Comparison of ENCODE assay signal across 8 mouse cellular contexts in genomic region chr2:168205681-168206631, GRCm38 (mm10). TPM values are rescaled to one million over a fixed set of nuclear protein-coding genes. Genes with fewer than 3 reads are reported as not detected.
DNase-seq lines count a peak whose midpoint lies in the region; ATAC-seq and TF ChIP-seq lines count a peak whose summit lies in the region.

No protein-coding gene starts in this region.

- TF ChIP-seq POLR2A in heart, adult 2 months (IDR thresholded peaks at IDR 0.05; ENCODE audit: insufficient read depth, low read depth, low read length): no peak

- peaks cover 19% of the 10 kb centered on the region for H3K36me3 ChIP-seq in heart, adult 2 months (ENCODE audit: control insufficient read depth, insufficient read depth, low read length)
- peaks cover 44% of the 10 kb centered on the region for H3K36me3 ChIP-seq in kidney, embryonic 14.5 days (ENCODE audit: control insufficient read depth, insufficient read depth, low read length)
- peaks cover 62% of the 10 kb centered on the region for H3K36me3 ChIP-seq in liver, embryonic 15.5 days (replicated peaks)
- H3K36me3 ChIP-seq in neural tube, embryonic 15.5 days: peaks cover 27% of the 10 kb centered on the region

- peak overlapping the region; percentile 98 for H3K27ac ChIP-seq in heart, adult 2 months
- H3K27ac ChIP-seq in kidney, embryonic 14.5 days (ENCODE audit: low read depth, low read length): peak overlapping the region; percentile 97
- H3K27ac ChIP-seq in liver, embryonic 15.5 days (replicated peaks): peak overlapping the region; percentile 93
- peak overlapping the region; percentile 99 for H3K27ac ChIP-seq in neural tube, embryonic 15.5 days (replicated peaks)

- ATAC-seq in kidney, embryonic 14.5 days (ENCODE audit: low FRiP score, low TSS enrichment): peak; percentile 30
- peak; percentile 2 for ATAC-seq in liver, embryonic 15.5 days (ENCODE audit: insufficient read depth)
- ATAC-seq in neural tube, embryonic 15.5 days (ENCODE audit: low FRiP score): peak; percentile 40

- TF ChIP-seq CTCF in heart, adult 2 months (IDR thresholded peaks at IDR 0.05): no peak

- 0 out of 2 replicates have a peak, but pooled peaks cover 3% of the 10 kb centered on the region for H3K9me3 ChIP-seq in kidney, embryonic 14.5 days (ENCODE audit: control insufficient read depth, low read length)
- no peaks in the 10 kb centered on the region for H3K9me3 ChIP-seq in liver, embryonic 15.5 days (replicated peaks)
- no peaks in the 10 kb centered on the region for H3K9me3 ChIP-seq in neural tube, embryonic 15.5 days (replicated peaks)

- H3K4me2 ChIP-seq in kidney, embryonic 14.5 days (replicated peaks; ENCODE audit: low read depth, low read length): peak overlapping the region; percentile 50
- H3K4me2 ChIP-seq in liver, embryonic 15.5 days: peak overlapping the region; percentile 87
- peak overlapping the region; percentile 73 for H3K4me2 ChIP-seq in neural tube, embryonic 15.5 days

- H3K9ac ChIP-seq in heart, adult 2 months (ENCODE audit: low read depth, low read length): peak overlapping the region; percentile 98
- H3K9ac ChIP-seq in kidney, embryonic 14.5 days (ENCODE audit: low read depth, low read length): peak overlapping the region; percentile 99
- peak overlapping the region; percentile 96 for H3K9ac ChIP-seq in liver, embryonic 15.5 days
- H3K9ac ChIP-seq in neural tube, embryonic 15.5 days (replicated peaks): peak overlapping the region; percentile 95

- peak; percentile 18 for DNase-seq in urinary bladder, postnatal 14 days (ENCODE audit: low spot score)
- DNase-seq in urinary bladder, postnatal 4 days (ENCODE audit: low spot score in 2 of 2): no peak
- DNase-seq in cerebellum, postnatal 14 days: peak; percentile 61 to 62
- DNase-seq in heart, adult 2 months: peak in 1 of 2 experiments; percentile 52
- peak; percentile 44 to 59 for DNase-seq in thymus, postnatal 36 days

- no peaks in the 10 kb centered on the region for H3K27me3 ChIP-seq in heart, adult 2 months (ENCODE audit: control insufficient read depth, insufficient read depth, low read length)
- no peaks in the 10 kb centered on the region for H3K27me3 ChIP-seq in kidney, embryonic 14.5 days (ENCODE audit: control insufficient read depth, insufficient read depth, low read length)
- H3K27me3 ChIP-seq in liver, embryonic 15.5 days: no peaks in the 10 kb centered on the region
- H3K27me3 ChIP-seq in neural tube, embryonic 15.5 days (replicated peaks): no peaks in the 10 kb centered on the region

- H3K4me3 ChIP-seq in heart, adult 2 months: peak overlapping the region; percentile 60
- H3K4me3 ChIP-seq in kidney, embryonic 14.5 days (ENCODE audit: low read length): peak overlapping the region; percentile 99
- H3K4me3 ChIP-seq in liver, embryonic 15.5 days (replicated peaks): peak overlapping the region; percentile 98
- peak overlapping the region; percentile 95 for H3K4me3 ChIP-seq in neural tube, embryonic 15.5 days (replicated peaks)

- intact Hi-C loops in heart, adult 2 months (cut with DNase I): loop anchor here (5.0 kb wide), 1 partner anchor 94 kb away; no protein-coding TSS in a partner anchor

- WGBS in heart, adult 2 months: under 1% methylated on average over 48 of the region's 49 CpGs
- WGBS in kidney, embryonic 14.5 days: under 1% methylated on average over 34 of the region's 49 CpGs
- WGBS in liver, embryonic 15.5 days (ENCODE audit: insufficient replicate concordance): 1% methylated on average over 44 of the region's 49 CpGs
- WGBS in neural tube, embryonic 15.5 days: 1% methylated on average over 44 of the region's 49 CpGs

- H3K4me1 ChIP-seq in heart, adult 2 months (ENCODE audit: control insufficient read depth, insufficient read depth, low read length): peaks cover 12% of the 10 kb centered on the region
- H3K4me1 ChIP-seq in kidney, embryonic 14.5 days (ENCODE audit: control insufficient read depth, insufficient read depth, low read length): peaks cover 12% of the 10 kb centered on the region
- H3K4me1 ChIP-seq in liver, embryonic 15.5 days (replicated peaks): peaks cover 51% of the 10 kb centered on the region
- H3K4me1 ChIP-seq in neural tube, embryonic 15.5 days: peaks cover 42% of the 10 kb centered on the region

- no peak for TF ChIP-seq EP300 in heart, adult 2 months (IDR thresholded peaks at IDR 0.05; ENCODE audit: insufficient read depth, low read depth, low read length)

- peaks cover 11% of the 10 kb centered on the region for H3K79me2 ChIP-seq in heart, adult 2 months (replicated peaks; ENCODE audit: control insufficient read depth, insufficient read depth, low read length)

RNA-seq across cellular contexts. Expression of gene Adnp, which starts 1.0 kb away (rescaled TPM):
- 10 to 100 TPM; 29.6 to 30.7 TPM for total RNA-seq in heart, adult 2 months (2021)
- 7.4 and 11.2 TPM in 2 replicates for polyA plus RNA-seq in heart, adult 2 months (2012; rRNA removed)
- 3.8 and 4.0 TPM in 2 replicates for polyA plus RNA-seq in kidney, embryonic 14.5 days (2014; fragmentation: Nextera tagmentation; extraction: Ambion mirVana)
- 1.8 and 2.3 TPM in 2 replicates for polyA plus RNA-seq in liver, embryonic 15.5 days (2015; fragmentation: Nextera tagmentation; extraction: Ambion mirVana)
- polyA plus RNA-seq in neural tube, embryonic 15.5 days (2015; fragmentation: Nextera tagmentation; extraction: Ambion mirVana): 3.4 and 7.9 TPM in 2 replicates

RNA-seq across cellular contexts. Expression of gene Gm20716, which starts 24.2 kb away (rescaled TPM):
- total RNA-seq in heart, adult 2 months (2021): 10 to 100 TPM; 11.5 to 14.7 TPM
- 4.4 and 15.9 TPM in 2 replicates for polyA plus RNA-seq in heart, adult 2 months (2012; rRNA removed)
- 29.9 and 35.7 TPM in 2 replicates for polyA plus RNA-seq in kidney, embryonic 14.5 days (2014; fragmentation: Nextera tagmentation; extraction: Ambion mirVana)
- 4.4 and 4.9 TPM in 2 replicates for polyA plus RNA-seq in liver, embryonic 15.5 days (2015; fragmentation: Nextera tagmentation; extraction: Ambion mirVana)
- 17.6 and 20.7 TPM in 2 replicates for polyA plus RNA-seq in neural tube, embryonic 15.5 days (2015; fragmentation: Nextera tagmentation; extraction: Ambion mirVana)

RNA-seq across cellular contexts. Expression of gene Dpm1, which starts 24.4 kb away (rescaled TPM):
- 10 to 100 TPM; 77.6 to 88.1 TPM for total RNA-seq in heart, adult 2 months (2021)
- 15.8 and 25.5 TPM in 2 replicates for polyA plus RNA-seq in heart, adult 2 months (2012; rRNA removed)
- polyA plus RNA-seq in kidney, embryonic 14.5 days (2014; fragmentation: Nextera tagmentation; extraction: Ambion mirVana): 82.3 and 84.0 TPM in 2 replicates
- polyA plus RNA-seq in liver, embryonic 15.5 days (2015; fragmentation: Nextera tagmentation; extraction: Ambion mirVana): 59.2 and 64.1 TPM in 2 replicates
- 63.9 and 74.7 TPM in 2 replicates for polyA plus RNA-seq in neural tube, embryonic 15.5 days (2015; fragmentation: Nextera tagmentation; extraction: Ambion mirVana)

RNA-seq across cellular contexts. Expression of gene Mocs3, which starts 24.5 kb away (rescaled TPM):
- total RNA-seq in heart, adult 2 months (2021): 1 to 10 TPM; 7.7 to 8.7 TPM
- 4.0 TPM in 2 replicates for polyA plus RNA-seq in heart, adult 2 months (2012; rRNA removed)
- polyA plus RNA-seq in kidney, embryonic 14.5 days (2014; fragmentation: Nextera tagmentation; extraction: Ambion mirVana): 8.8 and 10.1 TPM in 2 replicates
- polyA plus RNA-seq in liver, embryonic 15.5 days (2015; fragmentation: Nextera tagmentation; extraction: Ambion mirVana): 3.4 and 3.6 TPM in 2 replicates
- 8.6 and 9.7 TPM in 2 replicates for polyA plus RNA-seq in neural tube, embryonic 15.5 days (2015; fragmentation: Nextera tagmentation; extraction: Ambion mirVana)

Comparison
In these comparisons a context has a peak if more than half of its experiments do, and no peak if none do; other contexts are left out.
1. DNase-seq: peak in urinary bladder, postnatal 14 days (single experiment), cerebellum, postnatal 14 days (2 of 2) and thymus, postnatal 36 days (2 of 2); none in urinary bladder, postnatal 4 days (0 of 2).
2. Peak in every context shown above with its lines, with median percentiles within 50 percentile points of each other: H3K27ac ChIP-seq, H3K4me3 ChIP-seq, H3K9ac ChIP-seq, ATAC-seq and H3K4me2 ChIP-seq.